Mouse (Mus musculus) testis, adult 2 months (tissue): Measurements from ENCODE around the gene Ptgds.
A peak's percentile ranks its signal among the peaks of the same experiment; 100 is the strongest.

Experiments
- CTCF ChIP-seq: fragments of 200-500 bp; IDR thresholded peaks from 2 replicates; pipeline ENCODE4 v1.5.1; 2012; ENCODE audit warnings: low read depth, mild to moderate bottlenecking, inconsistent platforms, low read length, moderate library complexity; ENCODE audit not compliant: control insufficient read depth, insufficient read depth, insufficient replicate concordance
- POLR2A ChIP-seq: fragments of 200-500 bp; IDR thresholded peaks from 2 replicates; pipeline ENCODE4 v1.6.1; 2012; ENCODE audit warnings: low read depth, mild to moderate bottlenecking, inconsistent platforms, low read length, moderate library complexity; ENCODE audit not compliant: control insufficient read depth

GRCm38 (mm10) chr2:25479551-25480311 lies 9.9 kb upstream of the Ptgds start:
- TF ChIP-seq CTCF (no peak), POLR2A (0 out of 2 replicates have a peak, but pooled peaks have one; percentile 22)
